Mouse (Mus musculus): ENCODE measurements around the gene Ncs1. TPM values are rescaled to one million over a fixed set of nuclear protein-coding genes. Genes with fewer than 3 reads are reported as not detected.
A peak's percentile ranks its signal among the peaks of the same experiment; 100 is the strongest.

Ncs1 gene
- polyA plus RNA-seq (2015; fragmentation: Nextera tagmentation; extraction: Ambion mirVana) = 0.46 and 0.62 TPM in 2 replicates

- ATAC-seq = peak; percentile 68
- Histone ChIP-seq H3K27ac (ENCODE audit: low read depth) (no peak within 1 kb of the TSS), H3K4me2 (ENCODE audit: low read depth, low read length) (peak within 1 kb of the TSS; percentile 88), H3K9me3 (ENCODE audit: low read length) (no peaks in the 10 kb centered on the region), H3K27me3 (ENCODE audit: insufficient read depth, low read length) (peaks cover 32% of the 10 kb centered on the region), H3K36me3 (replicated peaks; ENCODE audit: insufficient read depth, low read length) (no peaks in the 10 kb centered on the region), H3K4me3 (ENCODE audit: low read depth, low read length) (peak within 1 kb of the TSS; percentile 54), H3K9ac (replicated peaks) (peak within 1 kb of the TSS; percentile 50), H3K4me1 (ENCODE audit: insufficient read depth) (peaks cover 5% of the 10 kb centered on the region)
- peak; percentile 58 for DNase-seq
- under 1% methylated on average over 64 of the region's 89 CpGs for WGBS (ENCODE audit: insufficient replicate concordance)
- TF ChIP-seq CTCF (IDR thresholded peaks at IDR 0.05; ENCODE audit: low read depth) (no peak), EP300 (IDR thresholded peaks at IDR 0.05; ENCODE audit: low read depth) (no peak)
These were observed at the start of gene Ncs1 for GRCm38 (mm10) chr2:31245491-31246141. Gene Ncs1 (plus strand): TSS chr2:31245823.

GRCm38 (mm10) chr2:31198621-31199020, 47.0 kb upstream of the Ncs1 start:
- WGBS (ENCODE audit: insufficient replicate concordance) = 92% methylated on average over 4 of the region's 4 CpGs
- DNase-seq (no peak), ATAC-seq (no peak)
- Histone ChIP-seq H3K36me3 (replicated peaks; ENCODE audit: insufficient read depth, low read length) (peaks cover 27% of the 10 kb centered on the region), H3K9me3 (ENCODE audit: low read length) (no peaks in the 10 kb centered on the region), H3K9ac (replicated peaks) (no peak overlapping the region), H3K27me3 (ENCODE audit: insufficient read depth, low read length) (no peaks in the 10 kb centered on the region), H3K27ac (ENCODE audit: low read depth) (no peak overlapping the region), H3K4me1 (ENCODE audit: insufficient read depth) (peaks cover 14% of the 10 kb centered on the region), H3K4me2 (ENCODE audit: low read depth, low read length) (no peak overlapping the region), H3K4me3 (ENCODE audit: low read depth, low read length) (no peak overlapping the region)
- TF ChIP-seq EP300 (IDR thresholded peaks at IDR 0.05; ENCODE audit: low read depth) = no peak
- no peak for TF ChIP-seq CTCF (IDR thresholded peaks at IDR 0.05; ENCODE audit: low read depth)

- peaks cover 14% of the 10 kb centered on the region for H3K4me1 ChIP-seq (ENCODE audit: insufficient read depth)
- H3K36me3 ChIP-seq (replicated peaks; ENCODE audit: insufficient read depth, low read length) = peaks cover 20% of the 10 kb centered on the region
- no peaks in the 10 kb centered on the region for H3K9me3 ChIP-seq (ENCODE audit: low read length)
- no peak overlapping the region for H3K4me2 ChIP-seq (ENCODE audit: low read depth, low read length)
- TF ChIP-seq CTCF (IDR thresholded peaks at IDR 0.05; ENCODE audit: low read depth) (no peak), EP300 (IDR thresholded peaks at IDR 0.05; ENCODE audit: low read depth) (no peak)
- H3K27ac ChIP-seq (ENCODE audit: low read depth) = no peak overlapping the region
- 83% methylated on average over 2 of the region's 2 CpGs for WGBS (ENCODE audit: insufficient replicate concordance)
- no peak overlapping the region for H3K4me3 ChIP-seq (ENCODE audit: low read depth, low read length)
- ATAC-seq (no peak), DNase-seq (no peak)
- no peaks in the 10 kb centered on the region for H3K27me3 ChIP-seq (ENCODE audit: insufficient read depth, low read length)
- no peak overlapping the region for H3K9ac ChIP-seq (replicated peaks)
These were observed 45.6 kb upstream of the Ncs1 start for GRCm38 (mm10) chr2:31200051-31200450.

GRCm38 (mm10) chr2:31201851-31202250, 43.8 kb upstream of the Ncs1 start:
- H3K27me3 ChIP-seq (ENCODE audit: insufficient read depth, low read length) = no peaks in the 10 kb centered on the region
- DNase-seq (no peak), ATAC-seq (peak; percentile 79)
- TF ChIP-seq CTCF (IDR thresholded peaks at IDR 0.05; ENCODE audit: low read depth) = no peak
- TF ChIP-seq EP300 (IDR thresholded peaks at IDR 0.05; ENCODE audit: low read depth) = no peak
- no peak overlapping the region for H3K4me2 ChIP-seq (ENCODE audit: low read depth, low read length)
- WGBS (ENCODE audit: insufficient replicate concordance) = 61% methylated on average over 7 of the region's 7 CpGs
- peaks cover 14% of the 10 kb centered on the region for H3K4me1 ChIP-seq (ENCODE audit: insufficient read depth)
- no peaks in the 10 kb centered on the region for H3K9me3 ChIP-seq (ENCODE audit: low read length)
- peaks cover 13% of the 10 kb centered on the region; the same call in 1 of the 2 replicates for H3K36me3 ChIP-seq (replicated peaks; ENCODE audit: insufficient read depth, low read length)
- no peak overlapping the region for H3K9ac ChIP-seq (replicated peaks)
- no peak overlapping the region for H3K4me3 ChIP-seq (ENCODE audit: low read depth, low read length)
- no peak overlapping the region for H3K27ac ChIP-seq (ENCODE audit: low read depth)

- ATAC-seq = no peak
- peaks cover 13% of the 10 kb centered on the region; the same call in 1 of the 2 replicates for H3K36me3 ChIP-seq (replicated peaks; ENCODE audit: insufficient read depth, low read length)
- DNase-seq = no peak
These were observed 43.3 kb upstream of the Ncs1 start for GRCm38 (mm10) chr2:31202357-31202756.

GRCm38 (mm10) chr2:31202956-31203355, 42.7 kb upstream of the Ncs1 start:
- H3K27me3 ChIP-seq (ENCODE audit: insufficient read depth, low read length) = no peaks in the 10 kb centered on the region
- no peaks in the 10 kb centered on the region for H3K9me3 ChIP-seq (ENCODE audit: low read length)
- TF ChIP-seq EP300 (IDR thresholded peaks at IDR 0.05; ENCODE audit: low read depth) = no peak
- no peak for TF ChIP-seq CTCF (IDR thresholded peaks at IDR 0.05; ENCODE audit: low read depth)
- ATAC-seq (no peak), DNase-seq (no peak)
- H3K36me3 ChIP-seq (replicated peaks; ENCODE audit: insufficient read depth, low read length) = peaks cover 12% of the 10 kb centered on the region
- H3K9ac ChIP-seq (replicated peaks) = no peak overlapping the region
- peaks cover 14% of the 10 kb centered on the region for H3K4me1 ChIP-seq (ENCODE audit: insufficient read depth)
- WGBS (ENCODE audit: insufficient replicate concordance) = 65% methylated on average over 4 of the region's 4 CpGs
- H3K27ac ChIP-seq (ENCODE audit: low read depth) = no peak overlapping the region
- H3K4me2 ChIP-seq (ENCODE audit: low read depth, low read length) = no peak overlapping the region
- H3K4me3 ChIP-seq (ENCODE audit: low read depth, low read length) = no peak overlapping the region

More at GRCm38 (mm10) chr2:31202357-31202756, 43.3 kb upstream of the Ncs1 start:
- Histone ChIP-seq H3K4me1 (ENCODE audit: insufficient read depth) (peaks cover 14% of the 10 kb centered on the region), H3K9me3 (ENCODE audit: low read length) (no peaks in the 10 kb centered on the region), H3K27me3 (ENCODE audit: insufficient read depth, low read length) (no peaks in the 10 kb centered on the region), H3K9ac (replicated peaks) (no peak overlapping the region), H3K4me2 (ENCODE audit: low read depth, low read length) (no peak overlapping the region), H3K4me3 (ENCODE audit: low read depth, low read length) (no peak overlapping the region), H3K27ac (ENCODE audit: low read depth) (no peak overlapping the region)
- WGBS (ENCODE audit: insufficient replicate concordance) = 30% methylated on average over 3 of the region's 3 CpGs
- TF ChIP-seq EP300 (IDR thresholded peaks at IDR 0.05; ENCODE audit: low read depth) (no peak), CTCF (IDR thresholded peaks at IDR 0.05; ENCODE audit: low read depth) (no peak)

All from liver, postnatal 0 days (tissue).